Mouse (Mus musculus) C2C12 (cell line): ENCODE results near the gene Crb1. TPM values are rescaled to one million over a fixed set of nuclear protein-coding genes. Genes with fewer than 3 reads are reported as not detected.
"Not testable (repeated sequence)": the region's sequence is repeated elsewhere in the genome, so short reads cannot be mapped to it uniquely, and the experiment has no call there.

ENCODE experiments used
- H3K27me3 ChIP-seq: one replicate; pipeline ENCODE4 v1.6.1; 2011; ENCODE audit not compliant: control insufficient read depth, insufficient read depth, insufficient read length
- H3K36me3 ChIP-seq: one replicate; pipeline ENCODE4 v1.6.1; 2011; ENCODE audit not compliant: control insufficient read depth, insufficient read depth
- H3K4me3 ChIP-seq: one replicate; pipeline ENCODE4 v1.5.1; 2011; ENCODE audit warnings: mild to moderate bottlenecking, control low read depth; ENCODE audit not compliant: poor library complexity, insufficient read depth, severe bottlenecking
- H3K79me2 ChIP-seq: one replicate; pipeline ENCODE4 v1.6.1; 2011; ENCODE audit not compliant: control insufficient read depth, insufficient read depth
- H3K79me3 ChIP-seq: one replicate; pipeline ENCODE4 v1.6.1; 2011; ENCODE audit warnings: low read depth, control low read depth
- H3ac ChIP-seq: one replicate; pipeline ENCODE3; 2011; ENCODE audit warnings: low read depth; ENCODE audit not compliant: control insufficient read depth, insufficient read length
- CEBPB ChIP-seq: IDR thresholded peaks from one replicate; pipeline ENCODE4 v1.6.1; 2011; ENCODE audit warnings: low read depth, mild to moderate bottlenecking, control low read depth, moderate library complexity
- CTCF ChIP-seq: IDR thresholded peaks from one replicate; pipeline ENCODE4 v1.5.1; 2011; ENCODE audit not compliant: control insufficient read depth, insufficient read depth, insufficient read length
- FOSL1 ChIP-seq: IDR thresholded peaks from one replicate; pipeline ENCODE4 v1.8.0; 2011; ENCODE audit warnings: mild to moderate bottlenecking, low read length; ENCODE audit not compliant: poor library complexity, insufficient read depth, severe bottlenecking
- MAX ChIP-seq: IDR thresholded peaks from one replicate; pipeline ENCODE4 v1.6.1; 2011; ENCODE audit warnings: mild to moderate bottlenecking, control low read depth
- MYOD1 ChIP-seq: IDR thresholded peaks from one replicate; pipeline ENCODE4 v1.6.1; 2011; ENCODE audit warnings: low read depth; ENCODE audit not compliant: control insufficient read depth, insufficient read length
- MYOG ChIP-seq: IDR thresholded peaks from one replicate; pipeline ENCODE4 v1.6.1; 2011; ENCODE audit not compliant: control insufficient read depth, insufficient read length; ENCODE audit errors: extremely low read depth
- USF1 ChIP-seq: IDR thresholded peaks from one replicate; pipeline ENCODE4 v1.6.1; 2011; ENCODE audit warnings: low read depth, mild to moderate bottlenecking, control low read depth, moderate library complexity
- polyA plus RNA-seq: library from polyadenylated mRNA; unstranded; fragments of >200 nt; fragmentation: generic; extraction: Trizol; gene quantifications from one replicate; pipeline ENCODE4 v1.2.1, GENCODE M21; 2012; ENCODE audit warnings: missing spikeins

Gene Crb1
- polyA plus RNA-seq, 1 experiment, result not detected

DNA sequence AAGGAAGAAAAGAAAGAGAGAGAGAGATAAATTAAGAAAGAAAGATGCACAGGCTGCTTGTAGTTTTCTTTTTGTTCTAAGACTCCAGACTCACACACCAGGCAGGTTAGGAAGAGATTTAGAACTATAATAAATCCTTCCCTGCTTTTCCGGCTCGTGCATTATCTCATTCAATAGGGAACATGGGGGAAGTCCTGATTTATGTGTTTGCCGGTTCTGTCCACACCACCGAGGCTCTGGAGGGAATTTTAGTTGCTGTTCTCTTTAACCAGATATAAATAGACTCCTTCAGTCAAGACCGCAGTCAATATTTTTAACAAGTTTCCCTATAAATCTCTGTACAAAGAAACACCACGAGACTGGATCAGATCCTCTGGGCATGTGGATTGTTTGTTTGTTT, 57.1 kb downstream of the Crb1 start:
- Histone ChIP-seq H3ac (no peak overlapping the region), H3K79me2 (no peaks in the 10 kb centered on the region), H3K27me3 (no peaks in the 10 kb centered on the region), H3K79me3 (no peaks in the 10 kb centered on the region), H3K36me3 (no peaks in the 10 kb centered on the region), H3K4me3 (no peak overlapping the region)
- no peak for TF ChIP-seq MYOG
- TF ChIP-seq MAX, result no peak
- TF ChIP-seq USF1, result no peak
- TF ChIP-seq CEBPB, result no peak
- no peak for TF ChIP-seq FOSL1
- no peak for TF ChIP-seq CTCF
- TF ChIP-seq MYOD1, result no peak

DNA sequence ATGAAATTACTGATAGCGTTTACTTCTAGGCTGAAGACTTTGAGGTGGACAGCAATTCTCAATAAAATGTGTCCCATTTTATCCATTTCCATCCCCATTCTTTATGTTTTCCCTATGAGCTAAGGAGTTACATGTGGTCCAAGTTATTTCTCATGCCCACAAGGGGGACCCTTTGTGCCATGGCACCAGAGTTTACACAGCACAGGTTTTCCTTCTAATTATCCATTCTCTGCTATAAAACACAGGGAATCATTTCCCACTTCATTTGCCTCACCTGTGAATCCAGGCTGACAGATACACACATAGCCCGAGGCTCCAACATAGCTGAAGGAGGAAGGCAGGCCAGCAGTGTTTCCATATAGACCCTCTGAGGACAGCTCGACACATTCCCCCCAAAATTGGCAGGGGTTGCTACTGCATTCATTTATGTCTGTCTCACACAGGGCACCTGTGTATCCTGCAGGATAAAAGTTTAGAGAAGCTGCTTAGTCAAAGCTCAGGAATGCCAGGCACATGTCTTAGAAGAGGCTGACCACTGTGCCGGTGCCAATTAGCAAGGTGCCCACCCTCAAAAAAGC, 62.5 kb downstream of the Crb1 start:
- Histone ChIP-seq H3K36me3 (no peaks in the 10 kb centered on the region), H3K4me3 (no peak overlapping the region), H3K79me2 (no peaks in the 10 kb centered on the region), H3K79me3 (no peaks in the 10 kb centered on the region), H3ac (no peak overlapping the region), H3K27me3 (no peaks in the 10 kb centered on the region)
- no peak for TF ChIP-seq MYOD1
- no peak for TF ChIP-seq CEBPB
- TF ChIP-seq MAX, result no peak
- TF ChIP-seq MYOG, result no peak
- TF ChIP-seq FOSL1, result no peak
- TF ChIP-seq CTCF, result no peak
- TF ChIP-seq USF1, result no peak

DNA sequence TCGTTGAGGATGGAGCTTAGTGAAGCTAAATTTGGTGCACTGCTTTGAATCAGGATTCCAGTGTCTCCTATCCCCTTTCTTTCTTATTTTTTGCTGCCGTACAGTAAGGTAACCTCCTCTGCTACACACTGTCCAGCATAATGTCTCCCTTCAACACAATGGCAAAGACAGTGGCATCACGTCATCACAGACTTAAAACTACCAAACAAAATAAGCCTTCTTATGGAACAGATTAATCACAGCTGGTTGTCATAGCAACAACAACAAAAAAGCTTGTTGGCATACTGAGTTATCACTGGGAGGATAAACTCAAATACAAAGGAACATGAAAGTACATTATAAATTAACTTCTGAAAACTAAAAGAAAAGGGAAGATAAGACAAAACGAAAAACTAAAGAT, 68.0 kb downstream of the Crb1 start:
- Histone ChIP-seq H3K4me3 (no peak overlapping the region), H3K79me2 (no peaks in the 10 kb centered on the region), H3K36me3 (no peaks in the 10 kb centered on the region), H3K27me3 (no peaks in the 10 kb centered on the region), H3K79me3 (no peaks in the 10 kb centered on the region), H3ac (no peak overlapping the region)
- TF ChIP-seq USF1 (no peak), CEBPB (no peak), MAX (no peak), FOSL1 (no peak), CTCF (no peak), MYOG (no peak), MYOD1 (no peak)

DNA sequence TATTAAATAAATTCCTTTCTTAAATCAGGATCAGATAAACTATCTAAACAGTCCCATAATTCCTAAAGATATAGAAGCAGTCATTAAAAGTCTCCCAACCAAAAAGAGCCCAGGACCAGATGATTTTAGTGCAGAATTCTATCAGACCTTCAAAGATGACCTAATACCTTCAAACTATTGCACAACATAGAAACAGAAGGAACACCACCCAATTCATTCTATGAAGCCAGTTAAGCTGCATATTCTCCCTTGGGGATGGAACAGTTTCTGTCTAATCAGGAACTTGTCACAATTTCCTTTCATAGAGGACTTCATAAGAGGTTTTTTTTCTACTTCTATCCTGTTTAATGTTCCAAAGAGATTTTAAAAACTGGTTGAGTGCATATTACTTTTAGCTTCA, 74.4 kb downstream of the Crb1 start:
- not testable (repeated sequence) for H3K4me3 ChIP-seq, H3ac ChIP-seq, H3K79me2 ChIP-seq, H3K79me3 ChIP-seq, H3K36me3 ChIP-seq, H3K27me3 ChIP-seq

DNA sequence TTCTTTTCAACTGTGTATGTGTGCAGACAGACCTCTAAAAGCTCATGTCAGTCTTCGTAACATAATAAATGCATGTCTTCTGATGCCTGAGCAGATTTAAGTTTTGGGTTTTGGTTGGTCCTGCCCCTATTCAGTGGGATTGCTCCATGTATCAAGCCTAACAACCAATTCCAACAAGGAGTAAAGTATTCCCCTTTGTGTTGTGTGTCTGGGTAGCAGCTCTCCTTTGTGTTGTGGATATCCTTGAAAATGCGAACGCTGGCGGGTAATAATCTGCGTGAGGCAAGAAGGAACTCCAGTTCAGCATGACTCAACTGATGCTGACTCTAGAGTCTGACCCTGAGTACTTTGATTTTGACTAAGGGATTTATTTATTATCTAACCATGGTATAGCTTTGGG, 75.1 kb downstream of the Crb1 start:
- Histone ChIP-seq H3K36me3 (no peaks in the 10 kb centered on the region), H3K27me3 (no peaks in the 10 kb centered on the region), H3K79me3 (no peaks in the 10 kb centered on the region), H3ac (no peak overlapping the region), H3K79me2 (no peaks in the 10 kb centered on the region), H3K4me3 (no peak overlapping the region)
- TF ChIP-seq CEBPB (no peak), CTCF (no peak), MYOD1 (no peak), FOSL1 (no peak), MYOG (no peak), USF1 (no peak), MAX (no peak)

DNA sequence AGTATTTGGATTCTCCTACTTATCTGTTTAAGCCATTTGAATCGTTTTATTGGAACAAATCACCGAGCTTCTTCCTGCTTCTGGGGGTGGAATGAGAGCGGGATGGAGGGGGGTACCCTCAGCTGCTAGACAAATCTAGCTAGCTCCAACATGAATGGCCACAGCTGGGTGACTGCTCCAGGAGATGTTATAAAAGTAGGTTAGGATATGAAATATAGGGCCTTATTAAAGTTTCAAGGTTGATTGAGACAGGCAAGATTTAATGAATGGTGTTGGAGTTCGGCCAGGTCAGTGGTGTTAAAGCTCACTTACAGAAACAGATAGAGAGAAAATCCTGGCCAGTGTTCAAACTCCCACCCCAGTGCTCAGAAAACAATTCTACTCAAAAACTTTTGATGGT, 84.9 kb downstream of the Crb1 start:
- TF ChIP-seq FOSL1 (no peak), CTCF (no peak), MAX (no peak), USF1 (no peak), CEBPB (no peak)
- no peaks in the 10 kb centered on the region for H3K79me2 ChIP-seq
- no peak overlapping the region for H3K4me3 ChIP-seq
- no peaks in the 10 kb centered on the region for H3K27me3 ChIP-seq
- H3ac ChIP-seq, result no peak overlapping the region
- no peaks in the 10 kb centered on the region for H3K36me3 ChIP-seq
- H3K79me3 ChIP-seq, result no peaks in the 10 kb centered on the region
